Mouse (Mus musculus): ENCODE data around the gene Tbc1d5. TPM values are rescaled to one million over a fixed set of nuclear protein-coding genes. Genes with fewer than 3 reads are reported as not detected.
A peak's percentile ranks its signal among the peaks of the same experiment; 100 is the strongest.

The Tbc1d5 gene
- total RNA-seq, 2 experiments from 2014 or later: 24.8 to 28.1 TPM

DNA sequence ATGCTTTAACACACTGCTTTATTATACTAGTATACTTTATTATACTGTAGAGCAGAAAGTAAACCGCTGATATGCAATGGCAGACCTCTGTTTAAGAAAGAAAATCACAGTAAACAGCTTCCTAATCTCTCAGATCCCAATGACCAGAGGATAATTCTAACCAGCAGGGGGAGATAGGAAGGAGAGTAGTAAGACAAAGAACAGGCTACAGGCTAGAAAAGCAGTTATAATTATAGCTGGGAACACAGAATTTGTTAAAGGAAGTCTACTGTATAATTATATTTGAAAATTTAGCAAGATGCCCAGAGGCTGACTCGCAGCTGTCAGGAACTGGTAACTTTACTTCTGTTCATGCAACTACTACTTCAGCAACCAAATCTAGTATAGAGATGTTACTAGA is 68.0 kb downstream of the Tbc1d5 start:
- peak; percentile 5 to 10 for DNase-seq (ENCODE audit: low spot score in 2 of 2)

- no peak for DNase-seq (ENCODE audit: low spot score in 2 of 2)
Measured at GRCm38 (mm10) chr17:51104294-51104693, 74.9 kb downstream of the Tbc1d5 start.

- DNase-seq (ENCODE audit: low spot score in 2 of 2): no peak
Measured at GRCm38 (mm10) chr17:51043869-51044268, 135.3 kb downstream of the Tbc1d5 start.

DNA sequence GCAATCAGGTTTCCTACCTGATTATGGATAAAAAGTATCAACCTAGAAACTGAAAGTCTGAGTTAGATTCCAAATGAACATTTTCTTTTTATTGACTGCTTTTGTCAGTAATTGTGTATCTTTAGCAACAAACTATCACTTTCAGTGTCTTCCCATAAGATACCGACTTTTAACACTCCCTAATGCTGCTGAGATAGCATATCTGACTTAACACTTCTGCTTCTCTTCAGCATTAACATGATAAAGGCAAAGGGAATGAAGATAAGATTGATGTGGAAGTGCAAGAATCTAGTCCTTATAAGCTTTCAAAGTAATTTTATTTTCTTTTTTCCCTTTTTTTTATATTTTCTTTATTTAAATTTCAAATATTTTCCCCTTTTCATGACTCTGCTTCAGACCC is 138.3 kb downstream of the Tbc1d5 start:
- no peak for DNase-seq (ENCODE audit: low spot score in 2 of 2)

DNA sequence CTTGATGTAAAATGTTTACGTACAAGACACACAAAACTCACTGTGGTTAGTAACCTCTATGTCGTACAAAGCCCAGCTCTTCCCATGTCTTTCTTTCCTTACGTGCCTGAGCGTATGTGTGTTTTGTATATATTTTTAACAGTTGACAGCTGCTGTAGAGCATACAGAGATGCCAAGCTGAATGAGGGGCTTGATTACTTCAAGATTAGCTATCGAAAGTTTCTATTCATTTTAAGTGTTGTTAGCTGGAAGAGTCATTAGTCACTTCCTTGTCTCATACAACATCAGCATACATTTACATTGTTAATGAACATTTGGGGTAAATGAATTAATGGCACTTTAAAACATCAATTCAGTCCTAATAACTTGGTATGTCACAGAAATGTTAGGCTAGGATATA is 155.9 kb downstream of the Tbc1d5 start:
- DNase-seq (ENCODE audit: low spot score in 2 of 2): no peak

DNA sequence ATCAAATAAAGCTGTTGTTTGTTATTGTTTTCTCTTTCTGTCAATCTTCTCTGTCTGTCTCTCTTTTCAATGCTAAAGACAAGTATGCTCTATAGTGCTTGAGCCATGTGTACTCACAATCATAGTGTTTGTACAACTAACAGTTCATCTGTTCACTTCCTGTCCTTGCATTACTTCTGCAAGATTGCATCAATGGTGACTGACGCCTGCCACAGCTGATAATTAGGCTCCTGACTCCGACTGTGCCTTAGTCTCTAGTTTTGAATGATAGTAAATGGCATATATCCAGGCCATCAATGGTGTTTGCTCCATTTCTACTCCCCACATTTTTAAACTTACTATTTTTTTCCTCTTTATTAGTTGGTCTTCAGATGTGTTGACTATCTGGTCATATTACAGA is 162.8 kb downstream of the Tbc1d5 start:
- no peak for DNase-seq (ENCODE audit: low spot score in 2 of 2)

DNA sequence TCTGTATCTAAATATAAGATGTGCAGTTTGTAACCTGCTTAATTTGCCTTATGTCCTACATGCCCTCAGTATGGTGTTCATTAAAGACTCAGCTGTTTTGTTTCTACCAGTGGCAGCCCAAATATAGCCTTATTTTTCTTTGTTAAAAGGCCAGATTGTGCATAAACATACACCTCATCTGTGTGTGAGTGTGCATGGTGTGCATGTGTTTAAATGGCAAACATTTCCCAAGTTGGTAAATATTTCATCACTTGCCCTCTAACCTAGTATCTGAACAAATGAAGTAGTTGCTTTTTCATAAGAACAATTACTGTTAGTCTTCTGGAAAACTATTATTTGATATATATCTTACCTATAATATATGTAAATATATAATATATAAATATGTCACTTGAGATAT is 165.2 kb downstream of the Tbc1d5 start:
- DNase-seq (ENCODE audit: low spot score in 2 of 2): no peak

- DNase-seq (ENCODE audit: low spot score in 2 of 2): no peak
Measured at GRCm38 (mm10) chr17:51003179-51003578, 176.0 kb downstream of the Tbc1d5 start.

GRCm38 (mm10) chr17:50998216-50998615 is 180.9 kb downstream of the Tbc1d5 start:
- no peak for DNase-seq (ENCODE audit: low spot score in 2 of 2)

GRCm38 (mm10) chr17:50993294-50993993 is 185.7 kb downstream of the Tbc1d5 start:
- DNase-seq (ENCODE audit: low spot score in 2 of 2): no peak

DNA sequence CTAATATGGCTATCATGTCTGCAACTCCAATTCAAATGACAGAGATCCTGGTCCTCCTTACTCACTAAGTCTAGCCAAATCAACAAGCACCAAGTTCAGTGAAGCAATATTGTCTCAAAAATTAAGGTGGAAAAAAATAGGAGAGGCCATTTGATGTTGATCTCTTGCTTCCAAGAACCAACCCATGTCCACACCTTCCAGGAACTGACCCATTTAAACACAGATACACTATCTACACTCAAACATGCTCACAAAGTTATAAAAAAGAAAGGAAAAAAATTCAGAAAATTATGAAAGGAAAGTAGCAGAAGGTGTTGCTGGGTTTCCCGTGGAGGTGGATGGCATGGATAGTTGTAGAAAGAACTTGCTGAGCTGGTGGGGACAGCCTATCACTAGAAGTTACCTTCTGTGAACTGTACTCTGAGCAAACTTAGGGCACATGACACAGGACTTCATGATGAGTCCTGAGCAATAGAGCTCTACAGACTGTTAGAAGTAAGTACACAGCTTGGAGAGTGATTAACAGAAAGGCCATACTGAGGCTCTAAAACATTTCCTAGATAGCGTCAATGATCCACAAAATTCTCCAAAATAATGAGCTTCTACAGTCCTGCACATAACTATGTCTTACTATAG is 188.3 kb downstream of the Tbc1d5 start:
- no peak for DNase-seq (ENCODE audit: low spot score in 2 of 2)

- DNase-seq (ENCODE audit: low spot score in 2 of 2): no peak
Measured at GRCm38 (mm10) chr17:50987935-50988334, 191.2 kb downstream of the Tbc1d5 start.

DNA sequence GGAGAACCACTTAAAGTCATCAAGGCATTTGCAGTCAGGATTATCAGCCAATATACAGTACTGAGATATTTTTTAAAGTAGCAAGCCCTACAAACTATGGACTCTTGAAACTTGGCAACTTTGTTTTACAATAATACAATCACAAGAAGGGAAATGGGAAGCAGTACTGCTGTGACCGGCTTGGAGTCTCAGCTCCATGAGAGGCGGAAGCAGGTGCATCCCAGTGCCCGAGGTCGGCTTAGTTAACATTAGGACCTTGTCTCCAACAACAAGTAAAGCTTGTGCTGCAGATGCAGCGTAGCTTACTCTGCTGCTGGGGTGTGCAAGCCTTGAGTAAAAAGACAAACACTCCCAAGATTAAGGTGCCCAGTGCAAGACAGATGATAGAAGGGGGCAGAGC is 197.2 kb downstream of the Tbc1d5 start:
- DNase-seq (ENCODE audit: low spot score in 2 of 2): no peak

- no peak for DNase-seq (ENCODE audit: low spot score in 2 of 2)
Measured at GRCm38 (mm10) chr17:50972142-50972541, 207.0 kb downstream of the Tbc1d5 start.

- DNase-seq (ENCODE audit: low spot score in 2 of 2): no peak
Measured at GRCm38 (mm10) chr17:50966147-50966546, 213.0 kb downstream of the Tbc1d5 start.

- DNase-seq (ENCODE audit: low spot score in 2 of 2): no peak
Measured at GRCm38 (mm10) chr17:50954313-50954712, 224.8 kb downstream of the Tbc1d5 start.

- DNase-seq (ENCODE audit: low spot score in 2 of 2): no peak
Measured at GRCm38 (mm10) chr17:50922308-50922707, 256.8 kb downstream of the Tbc1d5 start.

DNA sequence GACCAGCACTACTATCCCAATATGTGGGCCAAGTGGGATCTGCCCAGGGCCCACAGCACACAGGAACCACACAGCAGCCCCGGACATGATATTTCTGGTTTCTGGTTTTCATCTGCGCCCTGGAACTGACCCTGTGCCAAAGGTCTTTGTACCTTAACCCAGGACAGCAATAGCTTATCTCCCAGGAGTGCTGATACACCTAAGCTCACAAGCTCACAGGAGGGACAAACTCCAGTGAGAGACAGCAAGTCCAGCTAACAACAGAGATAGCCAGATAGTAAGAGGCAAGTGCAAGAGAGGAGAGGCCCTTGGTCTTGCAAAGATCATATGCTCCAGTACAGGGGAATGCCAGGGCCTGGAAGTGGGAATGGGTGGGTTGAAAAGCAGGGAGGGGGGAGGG is 263.9 kb downstream of the Tbc1d5 start:
- DNase-seq (ENCODE audit: low spot score in 2 of 2): no peak

DNA sequence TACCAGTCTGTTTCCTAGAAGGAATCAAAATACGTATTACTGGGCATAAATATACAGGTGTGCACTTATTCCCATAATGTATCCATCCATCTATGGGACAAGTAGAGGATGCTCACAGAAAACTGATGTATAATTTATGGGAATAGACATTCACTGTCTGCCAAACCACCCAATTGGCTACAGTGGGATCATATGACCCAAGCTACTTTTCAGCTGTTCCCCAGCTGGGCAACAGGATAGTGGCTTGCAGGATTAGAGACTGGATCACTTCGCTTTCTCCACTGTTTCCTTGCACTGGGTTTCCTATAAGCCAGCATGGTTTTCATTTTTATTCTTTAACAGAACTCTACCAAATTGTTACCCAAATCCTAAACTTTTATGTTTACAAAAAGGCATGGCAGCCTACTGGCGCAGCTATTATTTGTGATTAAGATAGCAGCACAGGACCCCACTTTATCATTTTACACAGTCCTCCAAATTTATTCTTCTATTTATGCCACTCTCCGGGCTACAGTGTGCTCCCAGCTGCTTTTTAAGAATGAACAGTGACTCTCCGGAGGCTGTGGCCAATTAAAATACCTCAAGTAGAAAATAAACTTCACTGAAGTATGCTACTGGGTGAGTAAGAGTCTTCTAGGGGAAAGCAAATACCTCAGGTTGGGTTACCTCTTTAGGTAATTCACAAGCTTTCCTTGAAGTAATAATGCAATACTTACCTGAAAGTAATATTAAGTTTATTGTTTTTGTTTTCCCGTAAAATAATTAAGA is 270.4 kb downstream of the Tbc1d5 start:
- DNase-seq (ENCODE audit: low spot score in 2 of 2): no peak

DNA sequence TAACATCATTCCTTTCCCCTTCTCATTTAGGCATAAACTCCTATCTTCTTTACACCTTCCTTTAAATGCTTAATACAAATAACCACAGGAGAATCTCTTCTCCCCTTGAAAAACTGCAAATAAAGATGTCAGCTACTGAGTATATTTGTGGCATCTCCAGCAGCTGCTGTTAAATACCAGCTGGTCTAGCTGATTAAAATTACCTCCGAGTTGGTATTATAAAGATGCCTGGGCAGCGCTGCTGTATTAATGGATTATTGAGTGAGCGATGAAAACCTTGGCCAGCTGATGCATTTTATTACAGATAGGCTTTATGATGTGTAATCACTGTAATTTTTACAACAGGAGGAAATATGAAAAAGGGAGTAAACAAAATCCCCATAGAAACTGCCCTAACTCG is 271.0 kb downstream of the Tbc1d5 start:
- no peak for DNase-seq (ENCODE audit: low spot score in 2 of 2)

DNA sequence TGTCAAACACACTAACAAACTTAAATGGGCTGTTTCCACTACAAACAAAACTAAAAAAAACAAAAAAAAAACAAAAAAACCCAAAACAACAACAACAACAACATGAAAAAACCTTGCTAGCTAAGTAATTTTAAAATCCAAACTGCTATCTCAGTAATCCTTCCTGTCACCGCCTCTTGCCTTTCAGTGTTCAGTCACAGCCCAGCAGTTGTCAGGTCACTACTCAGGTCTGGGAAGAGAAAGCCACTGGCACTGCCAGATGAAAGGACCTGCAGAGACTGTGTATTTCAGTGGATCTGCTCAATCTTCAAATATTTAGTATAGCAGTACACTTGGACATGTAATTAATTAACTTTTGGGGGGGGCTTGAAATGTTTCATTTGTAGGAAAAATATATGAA is 272.5 kb downstream of the Tbc1d5 start:
- no peak for DNase-seq (ENCODE audit: low spot score in 2 of 2)

DNA sequence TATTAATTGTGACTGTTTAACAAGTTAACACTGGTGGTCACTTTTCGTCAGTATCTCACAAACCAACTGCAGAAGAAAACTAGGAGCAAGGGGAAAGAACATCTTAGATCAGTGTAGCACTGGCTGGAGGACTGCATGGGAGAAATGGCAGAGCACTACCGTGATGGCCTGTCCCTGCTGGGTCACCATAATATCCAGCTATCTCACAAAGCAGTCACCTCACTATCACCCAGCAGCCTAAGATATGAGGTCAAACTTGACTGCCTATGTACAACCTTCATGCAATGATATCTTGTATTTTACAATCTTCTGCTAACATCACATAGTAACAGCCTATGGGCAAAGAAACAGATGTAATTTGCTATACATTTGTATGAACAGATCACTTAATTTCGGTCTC is 274.7 kb downstream of the Tbc1d5 start:
- DNase-seq (ENCODE audit: low spot score in 2 of 2): no peak
